Mouse (Mus musculus) heart, embryonic 14.5 days (tissue): Measurements from ENCODE around the gene Gfpt1. TPM values are rescaled to one million over a fixed set of nuclear protein-coding genes. Genes with fewer than 3 reads are reported as not detected.
A peak's percentile ranks its signal among the peaks of the same experiment; 100 is the strongest.

ENCODE experiments used
- ATAC-seq: fragments of 200-750 bp; cut with Nextera tagmentation; 2 replicates; pipeline ENCODE4 v1.8.0; 2017; ENCODE audit warnings: low read depth, moderate TSS enrichment; ENCODE audit not compliant: insufficient number of reproducible peaks, insufficient read depth, low FRiP score
- H3K27ac ChIP-seq, 2 experiments: fragments of 200-500 bp in 1 of 2; fragments of 300-500 bp in 1 of 2; sonication (generic) in 1 of 2; replicated peaks in 1 of 2; 2 replicates each; pipeline ENCODE4 v1.5.1; 2012 to 2014; ENCODE audit warnings: low read depth in 2 of 2, low read length in 2 of 2, control low read depth in 1 of 2, mild to moderate bottlenecking in 1 of 2, mixed read lengths in 1 of 2; ENCODE audit not compliant: control insufficient read depth in 1 of 2, insufficient read depth in 1 of 2
- H3K27me3 ChIP-seq: fragments of 300-500 bp; sonication (generic); 2 replicates; pipeline ENCODE4 v1.6.1; 2014; ENCODE audit warnings: mild to moderate bottlenecking, low read length, control low read depth; ENCODE audit not compliant: control insufficient read depth, insufficient read depth
- H3K36me3 ChIP-seq: fragments of 300-500 bp; sonication (generic); 2 replicates; pipeline ENCODE4 v1.6.1; 2014; ENCODE audit warnings: mild to moderate bottlenecking, control low read depth, low read length, mixed read lengths; ENCODE audit not compliant: control insufficient read depth, insufficient read depth
- H3K4me1 ChIP-seq, 2 experiments: fragments of 200-500 bp in 1 of 2; fragments of 300-500 bp in 1 of 2; sonication (generic) in 1 of 2; 2 replicates each; pipeline ENCODE4 v1.6.1; 2012 to 2014; ENCODE audit warnings: low read length in 2 of 2, control low read depth in 1 of 2, mixed read lengths in 1 of 2; ENCODE audit not compliant: control insufficient read depth in 2 of 2, insufficient read depth in 2 of 2
- H3K4me2 ChIP-seq: fragments of 300-500 bp; sonication (generic); 2 replicates; pipeline ENCODE4 v1.6.1; 2014; ENCODE audit warnings: mild to moderate bottlenecking, low read length
- H3K4me3 ChIP-seq, 2 experiments: fragments of 200-500 bp in 1 of 2; fragments of 300-500 bp in 1 of 2; sonication (generic) in 1 of 2; 2 replicates each; pipeline ENCODE4 v1.5.1; 2012 to 2014; ENCODE audit warnings: low read length in 2 of 2, mild to moderate bottlenecking in 2 of 2, control low read depth in 1 of 2, low read depth in 1 of 2, moderate library complexity in 1 of 2; ENCODE audit not compliant: control insufficient read depth in 1 of 2, insufficient read depth in 1 of 2
- H3K9ac ChIP-seq: fragments of 300-500 bp; sonication (generic); 2 replicates; pipeline ENCODE4 v1.6.1; 2014; ENCODE audit warnings: mild to moderate bottlenecking, low read length
- H3K9me3 ChIP-seq: fragments of 300-500 bp; sonication (generic); 2 replicates; pipeline ENCODE4 v1.6.1; 2016; ENCODE audit warnings: low read length, control low read depth; ENCODE audit not compliant: control insufficient read depth
- WGBS: fragments of 180-500 bp; shearing (Covaris S2); extraction: QIAGEN DNeasy Blood & Tissue Kit; methylation state at CpG from one replicate; pipeline ENCODE4 v1.1.7; 2014; 5-methylcytosine and 5-hydroxymethylcytosine counted together
- polyA plus RNA-seq: library from polyadenylated mRNA; unstranded; fragments of >200 nt; fragmentation: Nextera tagmentation; extraction: Ambion mirVana; gene quantifications from 2 replicates; pipeline ENCODE4 v1.2.1, GENCODE M21; 2014

Gfpt1 gene
- polyA plus RNA-seq, 1 experiment from 2014 or later, result 12.3 TPM

DNA sequence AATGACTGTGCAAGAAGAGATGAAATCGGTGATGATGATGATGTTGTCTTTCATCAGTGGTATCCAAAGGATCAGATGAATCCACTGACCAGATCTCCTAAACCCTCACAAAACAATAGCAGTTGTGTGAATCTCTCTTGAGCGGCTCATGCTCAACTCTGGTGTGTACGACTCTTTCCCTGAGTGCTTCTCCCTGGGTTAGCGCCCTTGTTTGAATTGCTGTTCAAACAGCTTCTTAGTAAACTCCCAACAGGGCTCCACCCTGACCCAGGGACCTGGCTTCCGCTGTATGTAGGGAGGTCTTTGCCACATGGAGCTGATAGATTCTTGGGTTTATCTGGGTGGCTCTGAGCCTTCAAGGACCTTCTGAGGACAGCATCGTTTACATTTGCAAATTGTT, 80.8 kb downstream of the Gfpt1 start:
- H3K9me3 ChIP-seq, result peaks cover 2% of the 10 kb centered on the region; the same call in 1 of the 2 replicates
- no peak for ATAC-seq
- H3K27me3 ChIP-seq, result no peaks in the 10 kb centered on the region
- no peak overlapping the region for H3K4me2 ChIP-seq
- no peak overlapping the region for H3K4me3 ChIP-seq
- no peaks in the 10 kb centered on the region for H3K36me3 ChIP-seq
- 80% methylated on average over 6 of the region's 6 CpGs for WGBS
- H3K9ac ChIP-seq, result no peak overlapping the region
- peaks cover 7 to 8% of the 10 kb centered on the region in 2 experiments; a peak in 3 of 4 replicates for H3K4me1 ChIP-seq
- H3K27ac ChIP-seq, result no peak overlapping the region

DNA sequence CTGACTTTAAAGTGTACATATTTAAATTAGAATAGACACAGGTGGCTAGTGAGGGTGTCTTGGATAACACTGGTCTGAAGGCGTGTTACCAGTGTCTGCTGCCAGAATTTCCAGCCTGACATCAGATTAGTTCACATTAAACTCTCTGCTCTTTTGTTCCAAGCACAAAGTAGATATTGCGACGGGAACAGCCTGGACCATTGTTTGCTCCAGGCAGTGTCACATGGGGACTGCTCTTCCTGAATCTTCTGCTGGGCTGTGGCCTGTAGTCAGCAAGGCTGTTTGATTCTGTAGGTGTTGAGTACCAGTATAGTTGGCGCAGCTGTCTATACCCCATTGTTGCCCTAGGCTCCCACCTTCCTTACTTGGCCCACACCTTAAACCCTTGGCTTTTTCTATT, 81.3 kb downstream of the Gfpt1 start:
- Histone ChIP-seq H3K4me3 (no peak overlapping the region), H3K9ac (no peak overlapping the region), H3K36me3 (no peaks in the 10 kb centered on the region), H3K4me1 (peaks cover 7 to 8% of the 10 kb centered on the region in 2 experiments; a peak in 3 of 4 replicates), H3K9me3 (peaks cover 2% of the 10 kb centered on the region; the same call in 1 of the 2 replicates), H3K27me3 (no peaks in the 10 kb centered on the region), H3K4me2 (no peak overlapping the region), H3K27ac (no peak overlapping the region)
- no peak for ATAC-seq
- 69% methylated on average over 4 of the region's 4 CpGs for WGBS

DNA sequence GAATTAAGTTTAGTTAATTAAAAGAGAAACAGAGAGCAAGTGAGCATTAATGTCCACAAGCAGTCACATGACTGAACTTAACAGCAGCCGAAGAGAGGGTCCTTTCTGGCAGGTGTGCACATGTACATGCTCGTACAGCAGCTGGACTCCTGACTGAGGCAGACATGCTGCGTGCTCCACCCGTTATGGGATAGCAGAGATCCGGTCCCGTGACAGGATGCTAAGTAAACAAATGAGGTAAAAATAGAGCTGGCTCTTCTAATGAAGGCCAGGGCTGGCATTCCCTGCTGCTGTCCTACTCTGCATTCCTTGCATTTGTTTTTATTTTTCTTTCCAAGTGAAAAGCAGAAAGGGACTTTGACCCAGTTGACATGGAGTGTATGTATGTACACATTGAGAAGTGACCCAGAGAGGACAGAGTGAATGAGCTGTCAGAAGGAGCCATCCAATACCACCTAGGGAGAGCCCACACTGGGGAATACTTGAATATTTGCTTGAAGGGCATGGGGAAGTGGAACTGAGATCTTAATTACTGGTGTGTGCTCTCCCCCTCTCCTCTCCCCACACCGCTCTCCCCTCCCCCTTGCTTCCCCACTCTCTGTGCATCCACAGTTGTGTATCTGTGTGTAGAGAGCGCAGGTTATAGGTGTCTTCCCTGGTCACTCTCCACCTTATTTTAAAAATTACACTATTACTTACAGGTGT, 84.6 kb downstream of the Gfpt1 start:
- H3K4me1 ChIP-seq, result peaks cover 3 to 7% of the 10 kb centered on the region in 2 experiments; a peak in 3 of 4 replicates
- H3K27ac ChIP-seq, result no peak overlapping the region
- H3K36me3 ChIP-seq, result no peaks in the 10 kb centered on the region
- WGBS, result 37% methylated on average over 8 of the region's 8 CpGs
- H3K4me3 ChIP-seq, result no peak overlapping the region
- 0 out of 2 replicates have a peak overlapping the region, but pooled peaks have one; percentile 7 for H3K4me2 ChIP-seq
- ATAC-seq, result no peak
- no peak overlapping the region for H3K9ac ChIP-seq
- H3K27me3 ChIP-seq, result no peaks in the 10 kb centered on the region
- H3K9me3 ChIP-seq, result peaks cover 4% of the 10 kb centered on the region; the same call in 1 of the 2 replicates

DNA sequence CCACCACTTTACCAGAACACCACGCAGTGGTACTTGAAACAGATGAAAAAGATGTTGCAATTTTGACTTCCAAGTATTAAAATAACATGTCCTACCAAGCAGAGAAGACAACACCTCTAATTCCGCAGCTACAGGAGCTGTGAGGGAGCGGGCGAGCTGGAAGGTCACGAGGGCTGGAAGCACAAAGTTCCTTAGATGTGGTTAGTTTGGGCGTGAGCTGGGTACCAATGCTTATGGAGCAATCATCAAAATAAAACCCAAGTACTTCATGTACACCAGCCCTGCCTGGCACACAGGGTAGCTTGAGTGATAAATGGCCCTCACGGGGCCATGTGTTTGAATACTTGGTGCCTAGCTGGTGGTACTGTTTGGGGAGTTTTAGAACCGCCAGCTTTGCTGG, 87.2 kb downstream of the Gfpt1 start:
- no peak for ATAC-seq
- Histone ChIP-seq H3K9me3 (peaks cover 4% of the 10 kb centered on the region; the same call in 1 of the 2 replicates), H3K4me2 (no peak overlapping the region), H3K27me3 (no peaks in the 10 kb centered on the region), H3K4me1 (peaks cover 3 to 7% of the 10 kb centered on the region in 2 experiments; a peak in 3 of 4 replicates), H3K9ac (no peak overlapping the region), H3K4me3 (no peak overlapping the region), H3K27ac (no peak overlapping the region), H3K36me3 (no peaks in the 10 kb centered on the region)
- 89% methylated on average over 8 of the region's 8 CpGs for WGBS

DNA sequence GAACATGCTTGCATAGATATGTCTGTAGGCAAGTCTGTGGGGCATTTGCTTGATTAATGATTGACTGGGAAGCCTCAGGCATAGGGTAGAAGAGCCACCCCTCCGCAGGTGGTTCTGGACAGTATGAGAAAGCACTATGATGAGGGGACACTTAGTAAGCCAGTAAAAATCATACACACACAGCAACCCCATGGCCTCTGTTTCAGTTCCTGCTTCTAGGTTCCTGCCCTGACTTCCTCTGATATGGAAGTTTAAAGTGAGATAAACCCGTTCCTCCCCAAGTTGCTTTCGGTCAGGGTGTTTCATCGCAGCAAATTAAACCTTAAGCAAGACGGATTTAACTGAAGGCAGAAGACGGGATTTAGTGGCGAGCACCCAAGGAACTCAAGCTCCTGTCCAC, 88.0 kb downstream of the Gfpt1 start:
- Histone ChIP-seq H3K9me3 (peaks cover 4% of the 10 kb centered on the region; the same call in 1 of the 2 replicates), H3K27me3 (no peaks in the 10 kb centered on the region), H3K4me3 (no peak overlapping the region), H3K4me2 (no peak overlapping the region), H3K27ac (no peak overlapping the region), H3K9ac (no peak overlapping the region), H3K4me1 (peaks cover 3 to 7% of the 10 kb centered on the region in 2 experiments; a peak in 3 of 4 replicates), H3K36me3 (no peaks in the 10 kb centered on the region)
- 86% methylated on average over 7 of the region's 7 CpGs for WGBS
- ATAC-seq, result no peak

DNA sequence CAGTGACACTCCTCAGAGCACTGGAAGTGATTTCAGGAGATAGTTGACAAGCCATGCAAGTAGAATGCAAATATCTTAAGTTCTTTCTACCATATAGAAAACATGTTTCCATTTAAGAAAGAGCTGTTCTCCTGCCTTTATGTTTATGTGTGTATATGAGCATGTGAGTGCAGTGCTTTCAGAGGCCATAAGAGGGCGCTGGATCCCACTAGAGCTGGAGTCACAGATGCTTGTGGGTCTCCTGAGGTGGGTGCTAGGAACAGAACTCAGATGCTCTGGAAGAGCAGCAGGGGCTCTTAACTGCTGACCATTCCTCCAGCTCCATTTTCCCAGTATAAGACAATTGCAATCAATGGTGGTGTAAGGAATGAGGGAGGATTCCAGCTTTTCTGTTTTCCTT, 88.4 kb downstream of the Gfpt1 start:
- H3K27ac ChIP-seq, result no peak overlapping the region
- no peak overlapping the region for H3K4me2 ChIP-seq
- peaks cover 3 to 7% of the 10 kb centered on the region in 2 experiments; a peak in 3 of 4 replicates for H3K4me1 ChIP-seq
- ATAC-seq, result no peak
- WGBS, result 35% methylated on average over 1 of the region's 1 CpGs
- no peaks in the 10 kb centered on the region for H3K36me3 ChIP-seq
- no peak overlapping the region for H3K4me3 ChIP-seq
- no peak overlapping the region for H3K9ac ChIP-seq
- peaks cover 4% of the 10 kb centered on the region; the same call in 1 of the 2 replicates for H3K9me3 ChIP-seq
- H3K27me3 ChIP-seq, result no peaks in the 10 kb centered on the region

DNA sequence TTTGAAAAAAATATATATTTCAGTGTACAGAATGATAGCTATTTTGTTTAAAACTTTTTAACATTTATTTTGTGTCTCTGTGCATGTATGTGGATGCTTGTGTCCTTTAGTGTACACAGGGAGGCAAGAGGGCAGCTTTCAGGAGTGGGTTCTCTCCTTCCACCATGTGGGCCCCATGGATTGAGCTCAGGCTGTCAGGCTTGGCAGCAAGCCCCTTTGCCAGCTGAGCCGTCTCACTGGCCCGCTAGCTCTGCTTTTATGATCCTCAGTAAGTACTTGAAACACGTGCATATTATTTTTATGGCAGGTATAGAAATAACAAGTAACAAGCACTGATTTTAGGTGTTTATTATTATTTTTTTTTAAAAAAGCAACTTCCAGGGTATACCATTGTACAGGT, 90.9 kb downstream of the Gfpt1 start:
- H3K9ac ChIP-seq, result no peak overlapping the region
- no peaks in the 10 kb centered on the region for H3K27me3 ChIP-seq
- no peak overlapping the region for H3K4me2 ChIP-seq
- WGBS, result 91% methylated on average over 3 of the region's 3 CpGs
- H3K36me3 ChIP-seq, result peaks cover 6% of the 10 kb centered on the region; the same call in 1 of the 2 replicates
- no peak for ATAC-seq
- no peaks in the 10 kb centered on the region for H3K4me1 ChIP-seq
- no peak overlapping the region for H3K4me3 ChIP-seq
- peaks cover 4% of the 10 kb centered on the region; the same call in 1 of the 2 replicates for H3K9me3 ChIP-seq
- no peak overlapping the region for H3K27ac ChIP-seq
